Mouse (Mus musculus) neutrophil, adult 83 days (primary cell): ENCODE data around the gene Phf3. TPM values are rescaled to one million over a fixed set of nuclear protein-coding genes. Genes with fewer than 3 reads are reported as not detected.

Experiments
- total RNA-seq, 2 experiments: library from RNA; stranded (reverse); gene quantifications; one replicate each; pipeline ENCODE4 v1.2.4; 2023

Phf3 gene
- total RNA-seq, result 10 to 100 TPM; 79.2 to 89.5 TPM

GRCm38 (mm10) chr1:30873541-30874260 lies at the start of gene Phf3:
TSS of gene Phf3 (minus strand) at chr1:30873921.

Other genes starting within 250 kb of the Phf3 start
- not detected for gene AC153137.1, start 104.0 kb upstream of the Phf3 start, total RNA-seq